Mouse (Mus musculus) erythroblast, embryonic 14.5 days (primary cell): ENCODE measurements around the gene Lsp1.

Experiments
- GATA1 ChIP-seq: IDR thresholded peaks from 2 replicates; pipeline ENCODE4 v1.6.1; 2012; ENCODE audit warnings: low read length, inconsistent platforms, mixed read lengths
- TAL1 ChIP-seq: IDR thresholded peaks from 3 replicates; pipeline ENCODE4 v1.6.1; 2012; ENCODE audit warnings: low read length, inconsistent platforms, mixed read lengths

GRCm38 (mm10) chr7:142493535-142493934, 32.9 kb downstream of the Lsp1 start:
- no peak for TF ChIP-seq GATA1
- no peak for TF ChIP-seq TAL1
